Mouse (Mus musculus): Measurements from ENCODE around the gene Tmem97.

DNA sequence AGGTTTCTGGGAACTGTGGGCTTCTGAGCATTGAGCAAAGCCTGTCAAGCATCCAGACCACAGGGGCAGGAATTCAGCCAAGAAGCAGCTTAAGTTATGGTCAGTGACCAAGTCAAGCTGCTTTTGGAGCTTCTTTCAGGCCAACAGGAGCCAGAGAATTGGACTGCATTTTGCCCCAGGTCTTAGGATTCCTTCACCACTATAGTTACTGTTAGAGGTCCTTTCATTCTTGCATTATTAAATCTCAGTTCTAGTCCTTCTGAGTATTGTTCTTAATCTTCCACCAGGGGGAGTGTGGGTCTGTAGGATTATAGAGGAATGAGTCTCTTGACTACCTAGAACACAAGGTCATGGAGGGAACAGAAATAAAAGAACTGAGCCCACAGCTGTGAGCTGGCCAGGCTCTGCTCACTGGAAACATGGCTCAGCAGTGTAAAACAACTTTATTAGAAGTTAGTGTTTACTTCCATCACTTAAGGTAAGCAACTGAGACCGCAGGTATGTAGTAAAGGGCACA is 28.0 kb downstream of the Tmem97 start:
- no peak for TF ChIP-seq POLR2A (IDR thresholded peaks at IDR 0.05; ENCODE audit: low read depth, low read length)
- no peak for TF ChIP-seq CTCF (conservative IDR thresholded peaks at IDR 0.05; ENCODE audit: insufficient read depth, insufficient read length, low read depth, low read length)
